Mouse (Mus musculus) layer of hippocampus, adult 2 months (tissue): ENCODE results near the gene Pxylp1. TPM values are rescaled to one million over a fixed set of nuclear protein-coding genes. Genes with fewer than 3 reads are reported as not detected.

Experiments
- DNase-seq, 2 experiments: peaks; one replicate each; pipeline ENCODE4 v3.0.0; 2022; ENCODE audit warnings: low spot score in 2 of 2
- H3K27ac ChIP-seq: fragments of 200-600 bp; 2 replicates; pipeline ENCODE4 v1.8.1; 2022
- H3K4me3 ChIP-seq: fragments of 200-600 bp; 2 replicates; pipeline ENCODE4 v1.8.1; 2022; ENCODE audit warnings: mild to moderate bottlenecking
- CTCF ChIP-seq: fragments of 200-600 bp; conservative IDR thresholded peaks from 2 replicates; pipeline ENCODE4 v1.8.1; 2022; ENCODE audit warnings: antibody characterized with exemption, mild to moderate bottlenecking, moderate library complexity
- total RNA-seq, 2 experiments: library from RNA; stranded (reverse); gene quantifications; 2 replicates each; pipeline ENCODE4 v1.2.3; 2021

Pxylp1 gene
- total RNA-seq, 2 experiments from 2014 or later = 17.7 to 20.2 TPM

GRCm38 (mm10) chr9:96887492-96887891 lies 5.0 kb downstream of the Pxylp1 start:
- H3K27ac ChIP-seq = no peak overlapping the region
- DNase-seq = no peak
- no peak for TF ChIP-seq CTCF
- H3K4me3 ChIP-seq = peak overlapping the region; percentile 86

- peak; percentile 77 for TF ChIP-seq CTCF
- Histone ChIP-seq H3K27ac (no peak overlapping the region), H3K4me3 (no peak overlapping the region)
- no peak for DNase-seq
Observed at GRCm38 (mm10) chr9:96885781-96886180, 6.7 kb downstream of the Pxylp1 start.

- TF ChIP-seq CTCF = no peak
- no peak for DNase-seq
- Histone ChIP-seq H3K4me3 (no peak overlapping the region), H3K27ac (no peak overlapping the region)
Observed at GRCm38 (mm10) chr9:96882496-96883265, 9.8 kb downstream of the Pxylp1 start.

GRCm38 (mm10) chr9:96881901-96882300 lies 10.6 kb downstream of the Pxylp1 start:
- DNase-seq = no peak
- H3K4me3 ChIP-seq = no peak overlapping the region
- no peak overlapping the region for H3K27ac ChIP-seq
- TF ChIP-seq CTCF = no peak

- Histone ChIP-seq H3K27ac (no peak overlapping the region), H3K4me3 (no peak overlapping the region)
- DNase-seq = no peak
- no peak for TF ChIP-seq CTCF
Observed at GRCm38 (mm10) chr9:96879024-96879423, 13.4 kb downstream of the Pxylp1 start.

GRCm38 (mm10) chr9:96878464-96878863 lies 14.0 kb downstream of the Pxylp1 start:
- no peak for TF ChIP-seq CTCF
- Histone ChIP-seq H3K4me3 (no peak overlapping the region), H3K27ac (no peak overlapping the region)
- no peak for DNase-seq

GRCm38 (mm10) chr9:96875704-96876103 lies 16.8 kb downstream of the Pxylp1 start:
- DNase-seq = no peak

GRCm38 (mm10) chr9:96873082-96873481 lies 19.4 kb downstream of the Pxylp1 start:
- Histone ChIP-seq H3K27ac (no peak overlapping the region), H3K4me3 (no peak overlapping the region)
- TF ChIP-seq CTCF = peak; percentile 89
- DNase-seq = peak; percentile 75 to 86

More at GRCm38 (mm10) chr9:96875704-96876103, 16.8 kb downstream of the Pxylp1 start:
- no peak overlapping the region for H3K27ac ChIP-seq
- TF ChIP-seq CTCF = no peak
- no peak overlapping the region for H3K4me3 ChIP-seq

GRCm38 (mm10) chr9:96870104-96870503 lies 22.4 kb downstream of the Pxylp1 start:
- TF ChIP-seq CTCF = no peak
- no peak overlapping the region for H3K4me3 ChIP-seq
- 0 out of 2 replicates have a peak overlapping the region, but pooled peaks have one; percentile 4 for H3K27ac ChIP-seq
- no peak for DNase-seq

- DNase-seq = no peak
- H3K27ac ChIP-seq = 0 out of 2 replicates have a peak overlapping the region, but pooled peaks have one; percentile 4
- TF ChIP-seq CTCF = no peak
- H3K4me3 ChIP-seq = no peak overlapping the region
Observed at GRCm38 (mm10) chr9:96869542-96869941, 22.9 kb downstream of the Pxylp1 start.

GRCm38 (mm10) chr9:96868546-96868945 lies 23.9 kb downstream of the Pxylp1 start:
- no peak for DNase-seq
- Histone ChIP-seq H3K4me3 (no peak overlapping the region), H3K27ac (no peak overlapping the region)
- TF ChIP-seq CTCF = no peak

- TF ChIP-seq CTCF = no peak
- DNase-seq = no peak
- Histone ChIP-seq H3K4me3 (no peak overlapping the region), H3K27ac (no peak overlapping the region)
Observed at GRCm38 (mm10) chr9:96867165-96867564, 25.3 kb downstream of the Pxylp1 start.

- Histone ChIP-seq H3K4me3 (no peak overlapping the region; the same call in 1 of the 2 replicates), H3K27ac (peak overlapping the region; percentile 64; the same call in 1 of the 2 replicates)
- no peak for DNase-seq
Observed at GRCm38 (mm10) chr9:96866196-96866595, 26.3 kb downstream of the Pxylp1 start.

More at GRCm38 (mm10) chr9:96866196-96866595, 26.3 kb downstream of the Pxylp1 start:
- TF ChIP-seq CTCF = no peak
